Mouse (Mus musculus) liver, embryonic 14.5 days (tissue): ENCODE results near the gene Ivns1abp. TPM values are rescaled to one million over a fixed set of nuclear protein-coding genes. Genes with fewer than 3 reads are reported as not detected.
"Not testable (repeated sequence)": the region's sequence is repeated elsewhere in the genome, so short reads cannot be mapped to it uniquely, and the experiment has no call there.

Source experiments
- ATAC-seq: fragments of 200-750 bp; cut with Nextera tagmentation; 2 replicates; pipeline ENCODE4 v1.8.0; 2017; ENCODE audit warnings: moderate number of reproducible peaks, mild to moderate bottlenecking, moderate library complexity; ENCODE audit not compliant: insufficient read depth
- DNase-seq, 3 experiments: peaks; one replicate each; pipeline ENCODE4 v3.0.0-alpha.2; 2012 to 2013; ENCODE audit warnings: low read depth in 3 of 3, low spot score in 3 of 3
- H3K27ac ChIP-seq: fragments of 300-500 bp; sonication (generic); 2 replicates; pipeline ENCODE4 v1.5.1; 2014; ENCODE audit warnings: moderate library complexity, mild to moderate bottlenecking, control low read depth, inconsistent platforms
- H3K27me3 ChIP-seq: fragments of 300-500 bp; sonication (generic); 2 replicates; pipeline ENCODE4 v1.6.1; 2014; ENCODE audit warnings: mild to moderate bottlenecking, low read length, moderate library complexity; ENCODE audit not compliant: control insufficient read depth, insufficient read depth
- H3K36me3 ChIP-seq: fragments of 300-500 bp; sonication (generic); replicated peaks from 2 replicates; pipeline ENCODE4 v1.6.1; 2014; ENCODE audit warnings: low read depth; ENCODE audit not compliant: control insufficient read depth, insufficient read depth
- H3K4me1 ChIP-seq, 2 experiments: fragments of 200-500 bp in 1 of 2; fragments of 300-500 bp in 1 of 2; sonication (generic) in 1 of 2; replicated peaks; 2 replicates each; pipeline ENCODE4 v1.6.1; 2012 to 2014; ENCODE audit warnings: antibody characterized with exemption in 1 of 2, inconsistent platforms in 1 of 2, low read length in 1 of 2; ENCODE audit not compliant: control insufficient read depth in 2 of 2, insufficient read depth in 2 of 2
- H3K4me2 ChIP-seq: fragments of 300-500 bp; sonication (generic); 2 replicates; pipeline ENCODE4 v1.6.1; 2014; ENCODE audit warnings: low read depth, mild to moderate bottlenecking, control low read depth, moderate library complexity
- H3K4me3 ChIP-seq, 2 experiments: fragments of 200-500 bp in 1 of 2; fragments of 300-500 bp in 1 of 2; sonication (generic) in 1 of 2; 2 replicates each; pipeline ENCODE4 v1.5.1; 2012 to 2014; ENCODE audit warnings: low read depth in 2 of 2, low read length in 2 of 2, mild to moderate bottlenecking in 2 of 2, control low read depth in 1 of 2, inconsistent platforms in 1 of 2, moderate library complexity in 1 of 2; ENCODE audit not compliant: insufficient read depth in 1 of 2
- H3K9ac ChIP-seq: fragments of 300-500 bp; sonication (generic); replicated peaks from 2 replicates; pipeline ENCODE4 v1.6.1; 2014; ENCODE audit warnings: mild to moderate bottlenecking, control low read depth, moderate library complexity
- H3K9me3 ChIP-seq: fragments of 300-500 bp; sonication (generic); 2 replicates; pipeline ENCODE4 v1.6.1; 2016; ENCODE audit warnings: low read length, mixed read lengths; ENCODE audit not compliant: control insufficient read depth
- CTCF ChIP-seq: IDR thresholded peaks from 2 replicates; pipeline ENCODE4 v1.5.1; 2016; ENCODE audit warnings: antibody characterized with exemption, low read depth, control low read depth
- EP300 ChIP-seq: IDR thresholded peaks from 2 replicates; pipeline ENCODE4 v1.6.1; 2016; ENCODE audit warnings: antibody characterized with exemption, low read depth
- WGBS: fragments of 180-500 bp; shearing (Covaris S2); extraction: QIAGEN DNeasy Blood & Tissue Kit; methylation state at CpG from one replicate; pipeline ENCODE4 v1.1.7; 2014; ENCODE audit not compliant: insufficient replicate concordance; 5-methylcytosine and 5-hydroxymethylcytosine counted together
- polyA plus RNA-seq, 2 experiments: library from polyadenylated mRNA; depleted of rRNA in 1 of 2; stranded (reverse) in 1 of 2; unstranded in 1 of 2; fragments of >200 nt; fragmentation: Nextera tagmentation in 1 of 2; extraction: Ambion mirVana in 1 of 2; gene quantifications; 2 replicates each; pipeline versions ENCODE4 v1.2.1 to v1.2.3; 2012 to 2014

Gene Ivns1abp
- polyA plus RNA-seq, 2 experiments = 57.0 to 68.6 TPM

GRCm38 (mm10) chr1:151345109-151345862, 1.0 kb downstream of the Ivns1abp start:
- H3K36me3 ChIP-seq = peaks cover 6% of the 10 kb centered on the region
- under 1% methylated on average over 55 of the region's 55 CpGs for WGBS
- H3K4me1 ChIP-seq = peaks cover 20 to 30% of the 10 kb centered on the region in 2 experiments
- H3K4me3 ChIP-seq = peak overlapping the region; percentile 75 to 90
- TF ChIP-seq CTCF (no peak), EP300 (no peak)
- H3K4me2 ChIP-seq = peak overlapping the region; percentile 99
- H3K27ac ChIP-seq = peak overlapping the region; percentile 86
- ATAC-seq = peak; percentile 75
- H3K27me3 ChIP-seq = no peaks in the 10 kb centered on the region
- no peaks in the 10 kb centered on the region for H3K9me3 ChIP-seq
- peak; percentile 86 to 88 (median 86) for DNase-seq
- peak overlapping the region; percentile 88 for H3K9ac ChIP-seq

- H3K27ac ChIP-seq = peak overlapping the region; percentile 86
Observed at GRCm38 (mm10) chr1:151345863-151346195, 1.6 kb downstream of the Ivns1abp start.

DNA sequence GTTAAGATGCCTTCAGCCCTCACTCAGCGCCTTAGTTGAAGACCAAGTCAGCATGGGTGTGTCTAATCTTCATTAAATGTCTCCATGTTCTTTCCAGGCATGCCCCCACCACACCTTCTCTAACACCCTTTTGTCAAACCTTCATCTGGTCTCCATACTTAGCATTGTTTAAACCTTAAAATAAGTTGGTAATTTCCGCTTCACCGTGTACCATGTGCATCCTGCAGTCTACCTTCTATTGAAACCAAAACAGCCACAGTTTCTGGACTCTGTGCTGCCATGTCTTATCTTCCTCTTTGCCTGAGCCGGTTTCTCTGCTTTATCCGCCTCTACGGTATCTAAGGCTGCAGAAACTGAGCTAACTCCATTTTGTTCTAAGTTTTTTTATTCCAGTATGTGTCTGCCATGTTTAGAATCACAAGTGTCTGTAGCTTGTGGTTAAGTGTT, 2.4 kb downstream of the Ivns1abp start:
- Histone ChIP-seq H3K9me3 (no peaks in the 10 kb centered on the region), H3K36me3 (peaks cover 20% of the 10 kb centered on the region), H3K9ac (peak overlapping the region; percentile 88), H3K4me2 (peak overlapping the region; percentile 99), H3K27me3 (no peaks in the 10 kb centered on the region), H3K4me1 (peaks cover 20 to 29% of the 10 kb centered on the region in 2 experiments), H3K4me3 (peak overlapping the region; percentile 43 to 90), H3K27ac (peak overlapping the region; percentile 86)
- ATAC-seq (peak; percentile 19), DNase-seq (peak; percentile 54 to 57 (median 56))
- TF ChIP-seq EP300 (peak; percentile 53; the same call in 1 of the 2 replicates), CTCF (no peak)
- 3% methylated on average over 6 of the region's 6 CpGs for WGBS

More at GRCm38 (mm10) chr1:151345863-151346195, 1.6 kb downstream of the Ivns1abp start:
- H3K36me3 ChIP-seq = peaks cover 11% of the 10 kb centered on the region
- H3K9ac ChIP-seq = peak overlapping the region; percentile 88
- no peaks in the 10 kb centered on the region for H3K27me3 ChIP-seq
- ATAC-seq (no peak), DNase-seq (no peak)
- peak overlapping the region; percentile 75 to 90 for H3K4me3 ChIP-seq
- TF ChIP-seq EP300 (no peak), CTCF (no peak)
- H3K4me2 ChIP-seq = peak overlapping the region; percentile 99
- H3K9me3 ChIP-seq = no peaks in the 10 kb centered on the region
- H3K4me1 ChIP-seq = peaks cover 20 to 30% of the 10 kb centered on the region in 2 experiments

- not testable (repeated sequence) for DNase-seq, H3K4me2 ChIP-seq, H3K27me3 ChIP-seq, ATAC-seq, H3K4me3 ChIP-seq, H3K27ac ChIP-seq, H3K9ac ChIP-seq, H3K9me3 ChIP-seq
- Histone ChIP-seq H3K36me3 (peaks cover 36% of the 10 kb centered on the region), H3K4me1 (peaks cover 18 to 22% of the 10 kb centered on the region in 2 experiments)
- WGBS = 71% methylated on average over 4 of the region's 4 CpGs
- TF ChIP-seq CTCF = peak; percentile 24; the same call in 1 of the 2 replicates
Observed at GRCm38 (mm10) chr1:151348293-151348692, 4.0 kb downstream of the Ivns1abp start.

DNA sequence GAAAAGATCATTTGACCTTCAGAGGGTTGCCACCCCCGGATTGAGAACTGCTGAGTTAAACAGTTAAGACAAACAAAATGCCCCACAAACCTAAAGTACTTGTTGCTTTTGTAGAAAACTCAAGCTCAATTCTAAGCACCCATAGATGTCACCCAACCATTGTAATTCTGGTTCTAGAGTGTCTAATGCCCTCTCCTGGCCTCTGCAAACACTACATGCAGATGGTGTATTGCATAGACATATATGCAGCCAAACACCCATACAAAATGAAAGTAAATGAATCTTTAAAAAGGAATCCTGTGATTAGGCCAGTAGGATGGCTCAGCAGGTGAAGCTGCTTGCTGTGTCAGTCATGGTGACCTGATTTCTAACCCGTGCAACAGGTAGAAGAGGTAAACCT, 8.6 kb downstream of the Ivns1abp start:
- no peak overlapping the region for H3K4me2 ChIP-seq
- peaks cover 74% of the 10 kb centered on the region for H3K36me3 ChIP-seq
- no peak for DNase-seq
- H3K4me3 ChIP-seq = no peak overlapping the region
- H3K9ac ChIP-seq = no peak overlapping the region
- H3K4me1 ChIP-seq = peaks cover 0 to 4% of the 10 kb centered on the region in 2 experiments; a peak in 1 of 4 replicates
- WGBS = 79% methylated on average over 2 of the region's 2 CpGs
- TF ChIP-seq EP300 (no peak), CTCF (peak; percentile 56; the same call in 1 of the 2 replicates)
- H3K27me3 ChIP-seq = no peaks in the 10 kb centered on the region
- H3K27ac ChIP-seq = no peak overlapping the region
- ATAC-seq = peak; percentile 48; the same call in 1 of the 2 replicates
- H3K9me3 ChIP-seq = no peaks in the 10 kb centered on the region
